Mouse (Mus musculus): ENCODE results near the gene Sppl2c.
"Not testable (repeated sequence)": the region's sequence is repeated elsewhere in the genome, so short reads cannot be mapped to it uniquely, and the experiment has no call there.

Sppl2c gene

DNA sequence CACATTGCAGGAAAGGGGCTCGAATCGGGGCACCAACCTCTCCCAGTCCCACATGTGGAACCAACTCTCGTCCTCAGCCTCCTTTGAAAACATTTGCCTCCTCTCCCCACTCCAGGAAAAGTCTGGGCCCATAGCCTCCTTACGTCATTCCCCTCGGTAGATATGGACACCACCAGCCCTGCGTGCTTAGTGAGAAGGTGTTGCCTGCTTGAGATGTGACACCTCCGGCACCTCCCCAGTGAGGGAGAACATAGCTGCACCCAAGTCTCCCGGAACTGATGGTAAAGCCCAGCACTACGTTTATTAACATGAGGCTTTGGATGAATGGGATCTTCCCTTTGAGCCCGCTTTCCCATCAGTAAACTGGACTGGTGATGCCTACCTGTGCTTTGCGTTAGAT is 9.3 kb downstream of the Sppl2c start:
- no peak for DNase-seq (ENCODE audit: extremely low read depth, low read depth, low spot score)

DNA sequence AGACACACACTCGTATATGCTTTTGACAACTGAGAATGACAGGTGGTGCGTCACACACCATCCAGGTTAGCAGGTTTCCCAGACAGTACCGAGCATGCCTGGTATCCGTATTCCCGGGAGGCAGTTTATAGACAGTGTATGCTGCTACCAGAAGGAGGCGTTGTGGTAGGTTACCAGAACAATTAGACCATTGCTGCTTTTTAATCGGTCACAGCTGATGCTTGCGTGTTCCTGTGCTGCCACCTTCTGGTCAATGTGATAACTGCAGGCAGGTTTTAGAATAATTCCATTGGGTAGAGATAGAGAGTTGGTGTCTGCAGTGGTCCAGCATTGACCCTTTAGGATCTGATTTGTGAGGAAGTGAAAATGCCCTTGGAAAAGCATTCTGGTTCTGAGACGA is 9.7 kb downstream of the Sppl2c start:
- DNase-seq (ENCODE audit: extremely low read depth, low read depth, low spot score), result no peak

- DNase-seq (ENCODE audit: extremely low read depth, low read depth, low spot score), result no peak
Measured at GRCm38 (mm10) chr11:104197861-104198260, 11.7 kb downstream of the Sppl2c start.

GRCm38 (mm10) chr11:104203271-104203670 is 17.1 kb downstream of the Sppl2c start:
- no peak for DNase-seq (ENCODE audit: extremely low read depth, low read depth, low spot score)

DNA sequence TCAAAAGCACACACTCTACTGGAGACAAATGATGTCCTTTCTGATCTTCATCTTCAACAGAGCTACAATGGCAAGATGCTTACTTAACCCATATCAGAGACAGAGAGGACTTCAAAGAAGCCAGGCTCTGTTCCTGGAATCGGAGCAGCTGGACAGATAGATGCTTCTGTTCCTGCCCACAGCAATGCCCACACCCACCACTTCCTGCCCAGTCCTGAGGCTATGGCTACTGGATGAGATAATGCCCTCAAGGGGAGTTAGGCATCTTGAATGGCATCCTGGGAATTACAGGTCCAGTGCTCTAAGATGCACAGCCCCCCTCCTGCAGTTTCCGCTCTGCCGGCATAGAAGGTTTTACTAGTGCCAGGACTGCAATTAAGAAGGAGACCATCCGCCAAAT is 20.4 kb downstream of the Sppl2c start:
- DNase-seq (ENCODE audit: extremely low read depth, low read depth, low spot score), result no peak

- no peak for DNase-seq (ENCODE audit: extremely low read depth, low read depth, low spot score)
Measured at GRCm38 (mm10) chr11:104209041-104209440, 22.9 kb downstream of the Sppl2c start.

GRCm38 (mm10) chr11:104211251-104211650 is 25.1 kb downstream of the Sppl2c start:
- no peak for DNase-seq (ENCODE audit: extremely low read depth, low read depth, low spot score)

DNA sequence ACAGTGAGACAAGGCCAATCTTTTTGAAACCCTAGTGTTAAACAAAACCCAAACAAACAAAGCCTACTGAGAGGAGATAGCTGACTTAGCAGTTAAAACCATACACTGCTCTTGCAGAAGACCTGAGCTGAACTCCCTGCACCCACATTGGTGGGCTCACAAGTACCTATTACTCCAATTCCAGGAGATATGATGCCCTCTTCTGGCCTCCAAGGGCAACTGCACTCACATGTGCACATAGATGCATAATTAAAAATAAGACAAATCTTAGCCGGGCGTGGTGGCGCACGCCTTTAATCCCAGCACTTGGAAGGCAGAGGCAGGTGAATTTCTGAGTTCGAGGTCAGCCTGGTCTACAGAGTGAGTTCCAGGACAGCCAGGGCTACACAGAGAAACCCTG is 28.0 kb downstream of the Sppl2c start:
- not testable (repeated sequence) for DNase-seq (ENCODE audit: extremely low read depth, low read depth, low spot score)

GRCm38 (mm10) chr11:104218075-104218474 is 31.9 kb downstream of the Sppl2c start:
- DNase-seq (ENCODE audit: extremely low read depth, low read depth, low spot score), result no peak

DNA sequence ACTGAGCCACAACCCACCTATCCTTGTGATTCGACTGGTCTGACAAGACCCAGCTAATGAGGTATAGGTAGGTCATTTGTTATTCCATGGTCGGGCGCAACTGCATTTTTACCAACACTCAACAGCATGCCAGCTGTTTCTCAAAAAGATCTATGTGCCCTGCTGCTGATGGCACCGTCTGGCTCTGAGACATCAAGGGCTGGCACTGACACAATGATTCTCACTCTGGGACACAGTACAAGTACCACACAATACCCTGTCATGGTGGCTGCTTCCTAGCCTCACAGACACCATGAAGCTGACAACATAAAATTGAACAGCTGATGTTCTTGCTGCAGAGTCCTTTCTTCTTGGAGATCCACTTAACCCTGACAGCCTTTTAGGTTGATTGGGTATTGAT is 34.2 kb downstream of the Sppl2c start:
- DNase-seq (ENCODE audit: extremely low read depth, low read depth, low spot score), result no peak

DNA sequence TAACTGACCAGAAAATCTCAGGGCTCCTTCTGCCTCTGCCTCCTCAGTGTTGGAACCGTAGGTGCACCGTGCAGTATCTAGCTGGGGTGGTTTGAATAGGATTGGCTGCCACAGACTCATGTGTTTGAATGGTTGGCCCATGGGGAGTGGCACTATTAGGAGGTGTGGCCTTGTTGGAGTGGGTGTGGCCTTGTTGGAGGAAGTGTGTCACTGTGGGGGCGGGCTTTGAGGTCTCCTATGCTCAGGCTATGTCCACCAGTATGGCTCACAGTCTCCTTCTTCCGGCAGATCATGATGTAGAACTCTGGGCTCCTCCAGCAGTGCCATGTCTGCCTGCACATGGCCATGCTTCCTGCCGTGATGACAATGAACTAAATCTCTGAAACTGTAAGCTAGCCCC is 35.6 kb downstream of the Sppl2c start:
- no peak for DNase-seq (ENCODE audit: extremely low read depth, low read depth, low spot score)

DNA sequence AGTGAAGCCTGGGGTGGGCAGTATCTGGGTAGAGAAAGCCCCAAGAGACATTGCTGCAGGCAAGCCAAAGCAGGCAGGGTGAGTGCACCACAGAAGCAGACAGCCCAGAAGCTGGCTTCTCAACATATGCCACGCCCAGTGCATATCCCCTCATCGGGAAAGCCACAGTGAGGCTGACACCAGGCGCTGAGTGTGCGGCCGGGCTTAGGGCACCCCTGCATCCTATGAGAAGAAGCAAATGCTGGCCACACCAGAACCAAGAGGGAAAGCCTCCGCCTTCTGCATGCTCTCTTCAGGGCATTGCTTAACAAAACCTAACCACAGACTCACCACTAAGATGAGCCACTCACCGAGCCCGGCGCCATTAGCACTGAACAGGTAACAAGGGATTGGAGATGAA is 37.2 kb downstream of the Sppl2c start:
- no peak for DNase-seq (ENCODE audit: extremely low read depth, low read depth, low spot score)

- no peak for DNase-seq (ENCODE audit: extremely low read depth, low read depth, low spot score)
Measured at GRCm38 (mm10) chr11:104229391-104229790, 43.3 kb downstream of the Sppl2c start.

DNA sequence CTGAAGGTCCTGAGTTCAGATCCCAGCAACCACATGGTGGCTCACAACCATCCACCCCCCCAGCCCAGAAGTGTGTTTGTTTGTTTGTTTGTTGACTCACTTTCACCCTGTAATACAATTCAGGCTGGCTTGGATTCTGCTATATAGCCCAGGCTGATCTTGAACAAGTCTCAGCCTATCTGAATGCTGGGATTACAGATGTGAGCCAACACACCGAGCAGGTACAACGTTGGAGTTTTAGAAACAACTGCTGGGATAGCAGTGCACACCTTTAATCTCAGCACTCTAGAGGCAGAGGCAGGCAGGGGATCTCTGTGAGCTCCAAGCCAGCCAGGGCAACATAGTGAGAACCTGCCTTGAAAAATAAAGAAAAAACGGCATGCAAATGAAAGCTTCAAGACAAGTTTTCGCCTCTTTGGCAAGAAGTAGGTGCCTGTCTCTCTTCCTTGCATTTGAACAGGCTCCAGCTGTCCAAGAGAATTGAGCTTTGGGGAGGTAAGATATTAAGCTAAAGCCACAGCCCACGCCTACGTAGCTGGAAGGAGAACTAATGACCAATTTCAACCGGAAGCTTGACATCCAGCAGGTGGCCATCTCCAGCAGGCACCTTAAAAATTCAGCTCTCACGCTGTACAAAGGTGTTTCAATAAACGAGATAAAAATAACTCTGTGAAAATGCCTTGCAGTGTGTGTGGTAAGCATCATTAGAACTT is 44.1 kb downstream of the Sppl2c start:
- DNase-seq (ENCODE audit: extremely low read depth, low read depth, low spot score), result peak; percentile 74

DNA sequence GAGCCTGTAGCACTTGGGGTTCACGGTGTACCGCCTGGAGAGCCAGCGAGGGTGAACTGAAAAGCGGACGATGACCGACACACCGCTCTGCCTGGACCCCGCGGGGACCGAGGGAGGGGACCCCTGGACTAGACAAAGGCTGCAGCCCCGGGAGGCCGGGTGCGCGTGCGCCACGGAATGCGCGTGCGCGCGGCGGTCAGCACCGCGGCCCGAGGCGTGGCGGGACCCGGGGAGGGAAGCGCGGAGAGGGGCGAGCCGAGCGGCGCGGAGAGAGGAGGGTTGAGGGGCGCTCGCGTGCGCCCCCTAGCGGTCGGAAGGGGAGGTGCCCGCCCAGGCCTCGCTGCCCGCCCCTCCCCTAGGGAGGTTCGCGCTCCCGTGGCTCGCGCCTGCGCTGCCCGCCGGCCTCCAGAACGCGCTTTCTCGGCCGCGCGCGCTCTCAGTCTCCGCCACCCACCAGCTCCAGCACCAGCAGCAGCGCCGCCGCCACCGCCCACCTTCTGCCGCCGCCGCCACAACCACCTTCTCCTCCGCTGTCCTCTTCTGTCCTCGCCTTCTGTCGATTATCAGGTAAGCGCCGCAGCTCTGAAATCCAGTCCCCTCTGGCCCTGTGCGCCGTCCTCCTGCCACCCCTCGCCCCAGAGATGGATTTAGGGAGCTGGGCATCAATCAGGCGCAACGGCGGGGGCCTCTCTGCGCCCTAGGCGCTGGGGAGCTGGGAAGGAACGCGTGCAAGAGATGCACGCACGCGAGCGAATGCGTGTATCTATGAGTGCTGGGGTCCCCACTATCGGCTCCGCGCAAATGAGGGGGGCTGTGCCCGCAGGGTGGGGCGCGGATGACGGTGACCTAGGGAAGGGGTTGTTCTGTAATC is 45.1 kb downstream of the Sppl2c start, which contains the start of gene Mapt:
TSS of gene Mapt (plus strand) at position 350 of the 871 bp plus-strand sequence.
- DNase-seq (ENCODE audit: extremely low read depth, low read depth, low spot score), result no peak

DNA sequence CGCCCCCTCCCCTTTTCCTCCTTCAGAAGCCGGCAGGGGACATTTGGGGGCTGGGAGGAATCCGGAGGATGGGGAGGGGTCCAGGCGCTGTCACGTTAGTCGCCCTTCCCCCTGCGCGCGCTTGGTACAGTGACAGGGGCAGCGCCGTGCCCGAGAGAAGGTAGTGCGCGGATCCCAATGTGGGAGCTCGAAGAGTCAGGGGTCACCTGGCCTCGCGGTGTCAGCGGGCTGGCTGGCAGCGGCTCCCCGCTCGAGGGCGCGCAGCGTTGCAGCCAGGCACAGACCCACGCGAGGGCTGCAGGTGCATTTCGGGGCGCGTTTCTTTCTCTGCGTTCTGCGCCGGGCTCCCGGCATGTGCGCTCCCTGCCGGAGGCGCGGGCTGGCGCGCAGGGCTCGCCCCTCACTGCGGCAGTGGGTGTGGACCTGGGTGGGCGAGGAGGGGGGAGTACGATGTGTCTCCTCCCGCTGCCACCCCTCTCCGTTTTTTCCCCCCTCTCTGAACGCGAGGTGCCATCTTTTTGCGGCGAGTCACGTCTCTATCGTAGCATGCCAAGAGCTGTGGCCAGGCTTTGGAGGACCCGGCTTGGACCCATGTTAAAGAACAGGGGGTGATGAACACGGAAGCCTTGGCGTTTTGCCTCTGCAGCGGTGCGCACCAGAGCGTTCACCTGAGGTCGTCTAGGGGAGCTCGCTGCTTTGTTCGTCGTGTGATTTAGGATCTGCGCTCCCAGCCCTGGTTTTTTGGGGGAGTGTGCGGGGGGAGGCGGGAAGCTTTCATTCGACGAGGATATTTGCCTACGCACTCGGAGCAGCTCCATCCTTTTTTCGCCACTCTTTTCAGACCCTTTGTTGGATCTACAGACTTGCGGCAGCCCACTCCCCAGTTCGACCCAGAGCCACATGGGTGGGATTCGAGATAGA is 46.3 kb downstream of the Sppl2c start:
- DNase-seq (ENCODE audit: extremely low read depth, low read depth, low spot score), result no peak

DNA sequence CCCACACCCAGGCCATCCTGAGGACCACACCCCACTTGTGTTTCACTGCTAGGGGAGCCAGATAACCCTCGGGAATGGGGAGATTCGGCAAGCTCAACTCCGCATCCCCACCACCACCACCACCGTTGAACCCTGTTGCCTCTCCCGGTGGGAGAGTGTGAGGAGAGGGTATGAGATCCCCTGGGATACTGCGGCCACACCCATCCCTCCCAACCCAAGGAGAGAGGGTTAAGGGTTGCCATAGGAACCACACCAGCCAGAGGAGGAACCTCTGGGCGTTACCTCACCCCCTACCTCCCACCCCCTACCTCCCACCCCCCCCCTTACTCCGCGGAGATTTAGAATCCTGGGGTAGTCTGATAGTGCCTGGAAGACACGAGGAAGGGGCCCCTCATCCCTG is 47.0 kb downstream of the Sppl2c start:
- no peak for DNase-seq (ENCODE audit: extremely low read depth, low read depth, low spot score)

DNA sequence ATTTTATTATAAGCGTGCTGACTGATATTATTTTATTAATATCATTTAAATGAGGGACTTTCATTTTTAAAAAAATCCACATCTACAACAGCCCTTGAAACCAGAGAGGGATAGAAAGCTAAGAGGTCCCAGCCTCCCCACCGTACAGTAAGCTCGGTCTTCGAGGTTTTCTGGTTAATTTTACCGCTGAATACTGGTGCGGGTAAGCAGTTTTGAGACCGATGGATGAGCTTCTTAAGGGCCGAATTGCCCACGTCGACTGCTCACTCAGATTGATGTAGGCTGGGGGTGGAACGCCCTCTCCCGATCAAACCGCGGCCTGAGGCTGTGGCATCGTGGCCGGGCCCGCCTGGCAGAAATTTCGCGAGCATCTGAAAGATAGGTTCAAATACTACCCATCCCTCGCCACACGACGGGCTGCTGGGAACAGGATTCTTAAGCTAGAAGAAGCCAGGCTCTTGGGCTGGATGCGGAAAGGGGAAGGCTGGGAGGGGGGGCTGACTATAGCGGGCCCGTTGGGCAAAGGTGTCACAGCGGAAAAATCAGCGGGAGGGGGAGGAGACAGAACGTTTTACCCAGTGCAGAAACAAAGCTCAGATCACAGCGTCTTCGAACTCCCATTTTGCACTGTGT is 47.6 kb downstream of the Sppl2c start:
- DNase-seq (ENCODE audit: extremely low read depth, low read depth, low spot score), result no peak

DNA sequence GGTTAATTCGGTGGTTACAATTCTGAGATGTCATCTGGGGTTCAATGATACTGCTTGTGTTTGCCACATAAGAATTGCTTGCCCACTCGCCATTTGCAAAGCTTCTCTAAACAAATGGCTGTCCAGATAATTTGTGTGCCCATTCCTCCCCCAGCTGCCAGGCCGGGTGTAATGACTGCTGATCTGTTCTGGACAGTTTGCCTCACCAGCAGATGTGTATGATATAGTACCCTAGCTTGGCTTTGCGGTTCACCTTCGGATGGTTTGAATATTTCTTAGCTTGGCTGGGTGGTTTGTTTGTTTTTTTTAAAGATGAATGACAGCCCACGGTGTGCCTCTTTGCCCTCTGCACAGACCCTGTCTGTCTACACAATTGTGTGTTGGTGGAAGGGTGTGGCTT is 48.6 kb downstream of the Sppl2c start:
- no peak for DNase-seq (ENCODE audit: extremely low read depth, low read depth, low spot score)

GRCm38 (mm10) chr11:104235881-104236280 is 49.8 kb downstream of the Sppl2c start:
- no peak for DNase-seq (ENCODE audit: extremely low read depth, low read depth, low spot score)

DNA sequence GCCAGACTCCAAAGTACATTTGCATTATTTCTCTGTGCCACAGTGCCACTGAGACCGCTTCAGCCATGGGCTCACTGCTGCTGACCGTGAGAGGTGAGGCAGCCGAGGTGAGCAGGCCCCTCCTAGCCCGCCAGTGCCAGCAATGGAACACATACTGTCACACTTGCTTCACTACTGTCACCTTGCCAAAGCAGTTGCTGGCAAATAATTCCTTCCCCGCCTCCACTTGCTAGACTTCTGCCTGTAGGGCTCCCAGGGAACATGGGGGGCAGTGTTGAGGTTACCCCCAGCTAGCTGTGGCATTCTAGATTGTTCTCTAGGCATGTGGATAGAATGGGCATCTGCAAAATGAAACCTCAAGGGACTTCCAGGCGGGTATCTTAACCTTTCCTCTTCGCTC is 51.1 kb downstream of the Sppl2c start:
- peak; percentile 39 for DNase-seq (ENCODE audit: extremely low read depth, low read depth, low spot score)
